Mouse (Mus musculus): ENCODE results near the gene Rps6kl1.

The Rps6kl1 gene

GRCm38 (mm10) chr12:85106292-85106691 lies 44.8 kb downstream of the Rps6kl1 start:
- DNase-seq (ENCODE audit: low read depth): no peak

- no peak for DNase-seq (ENCODE audit: low read depth)
Observed at GRCm38 (mm10) chr12:85104789-85105188, 46.3 kb downstream of the Rps6kl1 start.

GRCm38 (mm10) chr12:85103096-85103495 lies 48.0 kb downstream of the Rps6kl1 start:
- DNase-seq (ENCODE audit: low read depth): no peak

- DNase-seq (ENCODE audit: low read depth): no peak
Observed at GRCm38 (mm10) chr12:85101521-85102106, 49.5 kb downstream of the Rps6kl1 start.

GRCm38 (mm10) chr12:85101001-85101400 lies 50.1 kb downstream of the Rps6kl1 start:
- no peak for DNase-seq (ENCODE audit: low read depth)

- no peak for DNase-seq (ENCODE audit: low read depth)
Observed at GRCm38 (mm10) chr12:85095859-85096258, 55.2 kb downstream of the Rps6kl1 start.

GRCm38 (mm10) chr12:85095146-85095545 lies 55.9 kb downstream of the Rps6kl1 start:
- DNase-seq (ENCODE audit: low read depth): no peak

- no peak for DNase-seq (ENCODE audit: low read depth)
Observed at GRCm38 (mm10) chr12:85094706-85095105, 56.4 kb downstream of the Rps6kl1 start.

- DNase-seq (ENCODE audit: low read depth): no peak
Observed at GRCm38 (mm10) chr12:85094010-85094409, 57.1 kb downstream of the Rps6kl1 start.

- DNase-seq (ENCODE audit: low read depth): peak; percentile 80
Observed at GRCm38 (mm10) chr12:85092214-85092613, 58.9 kb downstream of the Rps6kl1 start.

- DNase-seq (ENCODE audit: low read depth): no peak
Observed at GRCm38 (mm10) chr12:85091190-85091589, 59.9 kb downstream of the Rps6kl1 start.

GRCm38 (mm10) chr12:85087845-85088244 lies 63.2 kb downstream of the Rps6kl1 start:
- DNase-seq (ENCODE audit: low read depth): no peak

Measured in c-Kit-positive CD71-positive TER-119-negative erythroid progenitor cells, embryonic 14.5 days (primary cell).